Mouse (Mus musculus) hindbrain, embryonic 15.5 days (tissue): ENCODE data around the gene Tmem233. TPM values are rescaled to one million over a fixed set of nuclear protein-coding genes. Genes with fewer than 3 reads are reported as not detected.
A peak's percentile ranks its signal among the peaks of the same experiment; 100 is the strongest.

Source experiments
- ATAC-seq: fragments of 200-750 bp; cut with Nextera tagmentation; 2 replicates; pipeline ENCODE4 v1.8.0; 2017; ENCODE audit warnings: low read depth, moderate number of reproducible peaks, moderate TSS enrichment; ENCODE audit not compliant: low FRiP score
- H3K27ac ChIP-seq: fragments of 300-500 bp; sonication (generic); replicated peaks from 2 replicates; pipeline ENCODE4 v1.5.1; 2015; ENCODE audit warnings: mild to moderate bottlenecking, inconsistent platforms
- H3K27me3 ChIP-seq: fragments of 300-500 bp; sonication (generic); 2 replicates; pipeline ENCODE4 v1.6.1; 2015; ENCODE audit warnings: control low read depth, inconsistent platforms
- H3K36me3 ChIP-seq: fragments of 300-500 bp; sonication (generic); 2 replicates; pipeline ENCODE4 v1.6.1; 2015; ENCODE audit warnings: control low read depth, inconsistent platforms
- H3K4me1 ChIP-seq: fragments of 300-500 bp; sonication (generic); replicated peaks from 2 replicates; pipeline ENCODE4 v1.6.1; 2015; ENCODE audit warnings: control low read depth, inconsistent platforms
- H3K4me2 ChIP-seq: fragments of 300-500 bp; sonication (generic); 2 replicates; pipeline ENCODE4 v1.6.1; 2015; ENCODE audit warnings: moderate library complexity, mild to moderate bottlenecking, inconsistent platforms
- H3K4me3 ChIP-seq: fragments of 300-500 bp; sonication (generic); 2 replicates; pipeline ENCODE4 v1.5.1; 2015; ENCODE audit warnings: mild to moderate bottlenecking, inconsistent platforms
- H3K9ac ChIP-seq: fragments of 300-500 bp; sonication (generic); 2 replicates; pipeline ENCODE4 v1.6.1; 2015; ENCODE audit warnings: inconsistent platforms
- H3K9me3 ChIP-seq: fragments of 300-500 bp; sonication (generic); 2 replicates; pipeline ENCODE4 v1.6.1; 2016; ENCODE audit warnings: control low read depth, inconsistent platforms
- WGBS: fragments of 180-500 bp; shearing (Covaris S2); methylation state at CpG from one replicate; pipeline ENCODE4 v1.1.7; 2015; 5-methylcytosine and 5-hydroxymethylcytosine counted together
- polyA plus RNA-seq: library from polyadenylated mRNA; unstranded; fragments of >200 nt; fragmentation: Nextera tagmentation; extraction: Ambion mirVana; gene quantifications from 2 replicates; pipeline ENCODE4 v1.2.1, GENCODE M21; 2015

Tmem233 gene
- polyA plus RNA-seq, 1 experiment from 2014 or later: not detected

GRCm38 (mm10) chr5:116013821-116014220 lies 69.2 kb downstream of the Tmem233 start:
- H3K9me3 ChIP-seq: no peaks in the 10 kb centered on the region
- H3K4me1 ChIP-seq: no peaks in the 10 kb centered on the region
- H3K27ac ChIP-seq: no peak overlapping the region
- no peak overlapping the region for H3K9ac ChIP-seq
- peaks cover 63% of the 10 kb centered on the region for H3K36me3 ChIP-seq
- WGBS: 79% methylated on average over 8 of the region's 8 CpGs
- ATAC-seq: no peak
- no peak overlapping the region for H3K4me3 ChIP-seq
- H3K4me2 ChIP-seq: no peak overlapping the region
- H3K27me3 ChIP-seq: no peaks in the 10 kb centered on the region

- Histone ChIP-seq H3K27me3 (no peaks in the 10 kb centered on the region), H3K4me3 (no peak overlapping the region), H3K9me3 (no peaks in the 10 kb centered on the region), H3K36me3 (peaks cover 52% of the 10 kb centered on the region), H3K27ac (no peak overlapping the region), H3K9ac (no peak overlapping the region), H3K4me1 (no peaks in the 10 kb centered on the region), H3K4me2 (no peak overlapping the region)
- ATAC-seq: no peak
- WGBS: 95% methylated on average over 7 of the region's 7 CpGs
Measured at GRCm38 (mm10) chr5:116012503-116012902, 70.5 kb downstream of the Tmem233 start.

DNA sequence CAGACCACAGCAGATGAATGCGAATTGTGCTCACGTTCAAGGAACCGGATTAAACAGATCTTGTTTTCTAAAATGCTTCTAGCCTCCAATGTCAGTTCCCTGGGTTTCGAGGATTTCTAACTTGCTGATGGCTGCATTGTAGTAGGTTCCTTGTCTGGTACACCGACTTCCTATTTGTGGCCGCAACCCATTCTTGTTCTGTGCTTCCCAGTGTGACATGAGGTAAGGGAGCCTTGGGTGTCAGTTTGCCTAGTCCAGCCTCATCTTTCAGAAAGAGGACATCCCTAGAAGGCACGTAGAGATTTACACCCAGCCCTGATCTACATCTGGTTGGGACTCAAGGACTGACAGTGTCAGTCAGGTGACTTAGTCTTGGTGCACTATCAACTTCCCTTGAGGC lies 71.3 kb downstream of the Tmem233 start:
- peaks cover 44% of the 10 kb centered on the region for H3K36me3 ChIP-seq
- no peak overlapping the region for H3K4me3 ChIP-seq
- 92% methylated on average over 7 of the region's 7 CpGs for WGBS
- no peaks in the 10 kb centered on the region for H3K4me1 ChIP-seq
- H3K9ac ChIP-seq: no peak overlapping the region
- no peaks in the 10 kb centered on the region for H3K9me3 ChIP-seq
- no peak for ATAC-seq
- no peak overlapping the region for H3K27ac ChIP-seq
- no peak overlapping the region for H3K4me2 ChIP-seq
- no peaks in the 10 kb centered on the region for H3K27me3 ChIP-seq

DNA sequence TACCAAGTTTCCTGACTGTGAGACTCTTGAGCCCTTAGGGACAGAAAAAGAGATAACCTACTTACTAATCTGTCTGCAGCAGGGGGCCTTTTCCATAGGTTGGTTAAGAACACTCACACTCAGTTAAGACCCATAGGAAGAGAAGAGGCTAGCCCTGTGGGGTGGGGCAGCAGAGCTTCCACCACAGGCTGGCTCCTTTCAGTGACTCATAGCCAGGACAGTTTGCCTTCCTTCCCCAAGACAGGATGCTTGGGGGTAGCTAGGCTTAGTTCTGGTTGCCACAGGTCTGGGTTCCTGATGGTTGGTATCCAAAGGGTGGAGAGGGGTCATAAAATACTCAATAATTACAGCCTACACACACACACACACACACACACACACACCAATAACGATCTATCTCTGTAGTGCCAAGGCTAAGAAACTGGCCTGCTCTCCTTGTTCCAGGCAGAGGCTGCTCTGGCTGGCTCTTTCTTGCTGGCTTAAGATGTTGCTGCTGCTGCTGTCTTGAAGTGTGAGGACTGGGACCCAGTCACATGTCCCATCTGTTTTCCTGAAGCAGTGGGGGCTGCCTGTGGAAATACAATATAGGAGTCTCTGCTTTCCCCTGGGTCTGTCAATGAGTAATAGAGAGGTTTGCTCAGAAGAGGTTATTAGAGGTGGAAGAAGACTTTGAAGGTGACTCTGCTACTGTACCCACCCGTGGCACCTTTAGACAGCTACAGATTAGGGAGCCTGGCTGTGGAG lies 73.0 kb downstream of the Tmem233 start:
- no peaks in the 10 kb centered on the region for H3K9me3 ChIP-seq
- H3K9ac ChIP-seq: no peak overlapping the region
- H3K27me3 ChIP-seq: no peaks in the 10 kb centered on the region
- no peak overlapping the region for H3K4me3 ChIP-seq
- H3K4me2 ChIP-seq: no peak overlapping the region
- 83% methylated on average over 2 of the region's 2 CpGs for WGBS
- H3K4me1 ChIP-seq: no peaks in the 10 kb centered on the region
- ATAC-seq: no peak
- H3K27ac ChIP-seq: no peak overlapping the region
- peaks cover 27% of the 10 kb centered on the region for H3K36me3 ChIP-seq

DNA sequence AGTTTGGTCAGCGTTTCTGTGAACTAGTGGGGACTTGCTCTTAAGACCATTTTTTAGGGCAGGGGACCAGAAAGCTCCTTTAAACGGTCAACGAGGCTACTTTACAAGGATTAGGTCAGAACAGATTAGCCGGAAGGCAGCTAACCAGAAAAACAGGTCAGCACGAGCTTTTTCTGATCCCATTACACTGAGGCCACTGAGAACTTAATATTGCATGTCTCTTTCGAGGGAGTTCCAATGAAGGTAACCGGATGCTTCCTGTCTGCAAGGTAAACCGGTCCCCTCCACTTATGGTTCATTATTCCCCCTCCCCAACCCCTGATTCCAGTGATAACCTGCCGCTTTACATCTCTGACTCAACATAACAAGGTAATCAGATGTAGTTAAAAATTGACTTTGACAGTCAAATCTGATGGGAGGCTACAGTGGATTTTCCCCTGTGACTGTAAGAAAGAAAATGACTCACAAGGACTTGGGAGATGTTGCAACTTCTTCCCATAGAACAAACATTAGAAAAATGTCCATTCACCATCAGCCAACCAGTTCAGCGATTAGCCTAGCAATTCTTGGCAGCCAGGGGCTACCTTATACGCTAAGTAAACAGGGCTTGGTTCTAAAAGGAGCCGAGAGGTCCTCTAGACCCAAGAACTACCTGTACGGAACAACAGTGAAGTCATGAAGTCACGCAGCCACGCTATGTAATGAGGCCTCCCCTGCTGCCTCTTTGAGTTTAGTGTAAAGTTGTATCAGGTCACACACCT lies 73.8 kb downstream of the Tmem233 start:
- WGBS: 89% methylated on average over 15 of the region's 15 CpGs
- no peak for ATAC-seq
- Histone ChIP-seq H3K27me3 (no peaks in the 10 kb centered on the region), H3K9me3 (no peaks in the 10 kb centered on the region), H3K27ac (no peak overlapping the region), H3K9ac (no peak overlapping the region), H3K4me3 (no peak overlapping the region), H3K4me1 (peaks cover under 1% of the 10 kb centered on the region; the same call in 1 of the 2 replicates), H3K36me3 (peaks cover 19% of the 10 kb centered on the region), H3K4me2 (no peak overlapping the region)

DNA sequence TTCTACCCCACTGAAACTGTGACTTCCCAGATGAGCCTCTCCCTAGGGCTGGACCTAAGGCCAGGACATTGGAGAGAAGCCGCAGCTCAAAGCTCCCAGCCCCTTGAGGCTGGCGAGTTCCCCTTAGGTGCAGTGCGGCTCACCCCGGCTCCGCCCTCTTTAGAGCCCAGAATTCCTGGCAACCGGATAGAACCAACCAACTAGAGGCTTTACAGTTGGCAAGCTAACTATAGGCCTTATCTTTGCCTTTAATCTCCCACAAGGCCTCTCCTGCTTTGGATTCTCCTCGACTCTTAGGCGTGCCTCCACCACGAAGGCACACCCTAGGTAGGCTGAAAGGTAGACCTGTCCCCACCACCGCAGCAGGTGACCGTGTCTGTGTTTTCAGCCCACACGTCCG lies 75.3 kb downstream of the Tmem233 start:
- H3K9ac ChIP-seq: no peak overlapping the region
- H3K9me3 ChIP-seq: no peaks in the 10 kb centered on the region
- no peaks in the 10 kb centered on the region for H3K27me3 ChIP-seq
- WGBS: 92% methylated on average over 13 of the region's 13 CpGs
- H3K4me1 ChIP-seq: peaks cover 8% of the 10 kb centered on the region; the same call in 1 of the 2 replicates
- H3K4me3 ChIP-seq: no peak overlapping the region
- H3K4me2 ChIP-seq: no peak overlapping the region
- no peak for ATAC-seq
- peaks cover 4% of the 10 kb centered on the region for H3K36me3 ChIP-seq
- no peak overlapping the region for H3K27ac ChIP-seq

DNA sequence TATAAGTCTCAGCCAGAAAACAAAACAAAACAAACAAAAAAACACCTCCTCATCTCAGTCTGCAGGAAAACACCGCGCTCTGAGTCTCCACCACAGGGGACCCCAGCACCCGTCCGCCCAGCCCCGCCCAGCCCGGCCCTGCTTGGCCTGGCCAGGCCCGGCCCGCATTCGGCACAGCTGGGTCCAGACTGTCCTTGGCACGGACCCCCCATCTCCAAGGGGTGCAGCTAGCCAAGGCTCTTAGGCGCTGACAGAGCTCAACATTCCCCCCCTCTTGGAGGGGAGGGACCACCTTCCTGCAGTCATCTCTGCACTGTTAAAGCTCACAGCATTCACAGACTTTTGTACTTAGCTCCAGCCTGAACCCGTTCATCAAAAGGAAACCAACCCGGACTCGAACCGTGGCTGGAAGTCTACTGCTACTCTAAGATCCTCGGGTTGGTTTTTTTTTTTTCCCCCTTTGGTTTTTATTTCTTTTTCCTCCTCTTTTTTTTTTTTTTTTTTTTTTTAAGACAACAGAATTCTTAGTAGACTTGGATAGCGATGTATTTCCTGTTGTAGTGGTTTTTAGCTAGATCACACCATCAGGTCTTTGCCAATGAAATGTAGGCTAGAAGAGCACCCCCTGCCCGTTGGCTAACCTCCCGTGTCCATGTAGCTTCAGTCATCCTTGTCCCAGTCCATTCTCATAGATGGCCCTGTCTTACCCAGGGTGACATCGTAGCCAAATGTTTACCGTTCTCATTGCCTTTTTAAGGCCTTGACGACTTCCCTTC lies 76.5 kb downstream of the Tmem233 start:
- H3K4me1 ChIP-seq: peaks cover 8% of the 10 kb centered on the region; the same call in 1 of the 2 replicates
- H3K4me2 ChIP-seq: no peak overlapping the region
- no peaks in the 10 kb centered on the region for H3K9me3 ChIP-seq
- no peak overlapping the region for H3K27ac ChIP-seq
- no peaks in the 10 kb centered on the region for H3K36me3 ChIP-seq
- ATAC-seq: peak; percentile 61; the same call in 1 of the 2 replicates
- no peak overlapping the region for H3K9ac ChIP-seq
- 51% methylated on average over 22 of the region's 22 CpGs for WGBS
- no peaks in the 10 kb centered on the region for H3K27me3 ChIP-seq
- H3K4me3 ChIP-seq: no peak overlapping the region

- H3K27ac ChIP-seq: 0 out of 2 replicates have a peak overlapping the region, but pooled peaks have one; percentile 8
- H3K4me2 ChIP-seq: peak overlapping the region; percentile 30
- no peak for ATAC-seq
- WGBS: 76% methylated on average over 10 of the region's 10 CpGs
- no peaks in the 10 kb centered on the region for H3K27me3 ChIP-seq
- no peak overlapping the region for H3K4me3 ChIP-seq
- no peaks in the 10 kb centered on the region for H3K9me3 ChIP-seq
- H3K4me1 ChIP-seq: peaks cover 8% of the 10 kb centered on the region; the same call in 1 of the 2 replicates
- no peaks in the 10 kb centered on the region for H3K36me3 ChIP-seq
- no peak overlapping the region for H3K9ac ChIP-seq
Measured at GRCm38 (mm10) chr5:116004271-116004670, 78.8 kb downstream of the Tmem233 start.

- WGBS: 37% methylated on average over 13 of the region's 13 CpGs
- Histone ChIP-seq H3K9ac (no peak overlapping the region), H3K4me1 (peaks cover 8% of the 10 kb centered on the region; the same call in 1 of the 2 replicates), H3K4me2 (peak overlapping the region; percentile 30), H3K9me3 (no peaks in the 10 kb centered on the region), H3K4me3 (no peak overlapping the region), H3K27ac (0 out of 2 replicates have a peak overlapping the region, but pooled peaks have one; percentile 8), H3K36me3 (no peaks in the 10 kb centered on the region), H3K27me3 (no peaks in the 10 kb centered on the region)
- no peak for ATAC-seq
Measured at GRCm38 (mm10) chr5:116003825-116004224, 79.2 kb downstream of the Tmem233 start.

GRCm38 (mm10) chr5:116003154-116003553 lies 79.9 kb downstream of the Tmem233 start:
- Histone ChIP-seq H3K27me3 (no peaks in the 10 kb centered on the region), H3K36me3 (no peaks in the 10 kb centered on the region), H3K9ac (no peak overlapping the region), H3K4me1 (peaks cover 8% of the 10 kb centered on the region; the same call in 1 of the 2 replicates), H3K27ac (no peak overlapping the region), H3K9me3 (no peaks in the 10 kb centered on the region), H3K4me3 (no peak overlapping the region), H3K4me2 (no peak overlapping the region)
- ATAC-seq: no peak
- 87% methylated on average over 8 of the region's 8 CpGs for WGBS

DNA sequence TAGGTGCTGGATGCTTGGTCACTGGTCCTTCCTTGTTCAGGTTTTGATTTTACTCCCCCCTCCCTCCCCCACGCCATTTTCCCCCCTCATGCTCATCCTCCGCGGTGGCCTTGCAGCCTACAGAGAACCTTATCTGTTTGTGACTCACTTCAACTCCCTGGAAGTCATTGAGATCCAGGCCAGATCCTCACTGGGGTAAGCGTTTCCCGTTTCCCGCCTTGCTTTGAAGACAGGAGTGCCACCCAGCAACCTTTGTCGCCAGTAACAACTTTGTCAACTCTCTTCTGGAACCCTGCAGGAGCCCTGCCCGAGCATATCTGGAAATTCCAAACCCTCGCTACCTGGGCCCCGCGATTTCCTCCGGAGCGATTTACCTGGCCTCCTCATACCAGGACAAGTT lies 85.7 kb downstream of the Tmem233 start:
- Histone ChIP-seq H3K4me2 (no peak overlapping the region), H3K36me3 (no peaks in the 10 kb centered on the region), H3K27ac (no peak overlapping the region), H3K4me1 (no peaks in the 10 kb centered on the region), H3K9me3 (no peaks in the 10 kb centered on the region), H3K27me3 (no peaks in the 10 kb centered on the region), H3K9ac (no peak overlapping the region), H3K4me3 (no peak overlapping the region)
- ATAC-seq: no peak
- 82% methylated on average over 13 of the region's 13 CpGs for WGBS

GRCm38 (mm10) chr5:115994101-115994500 lies 88.9 kb downstream of the Tmem233 start:
- peaks cover 5% of the 10 kb centered on the region; the same call in 1 of the 2 replicates for H3K9me3 ChIP-seq
- no peak overlapping the region for H3K27ac ChIP-seq
- H3K4me2 ChIP-seq: no peak overlapping the region
- no peak overlapping the region for H3K9ac ChIP-seq
- H3K4me3 ChIP-seq: no peak overlapping the region
- 72% methylated on average over 15 of the region's 15 CpGs for WGBS
- H3K36me3 ChIP-seq: peaks cover 26% of the 10 kb centered on the region
- H3K4me1 ChIP-seq: no peaks in the 10 kb centered on the region
- ATAC-seq: no peak
- no peaks in the 10 kb centered on the region for H3K27me3 ChIP-seq
